Mouse (Mus musculus) limb, embryonic 11.5 days (tissue): ENCODE measurements around the gene Col23a1. TPM values are rescaled to one million over a fixed set of nuclear protein-coding genes. Genes with fewer than 3 reads are reported as not detected.

ENCODE experiments used
- ATAC-seq: fragments of 200-750 bp; cut with Nextera tagmentation; 2 replicates; pipeline ENCODE4 v1.8.0; 2017; ENCODE audit warnings: low read depth; ENCODE audit not compliant: insufficient number of reproducible peaks, low FRiP score, low TSS enrichment
- DNase-seq: peaks from one replicate; pipeline ENCODE4 v3.0.0-alpha.2; 2015; ENCODE audit warnings: low spot score
- H3K27ac ChIP-seq: fragments of 300-500 bp; sonication (generic); replicated peaks from 2 replicates; pipeline ENCODE4 v1.5.1; 2014; ENCODE audit warnings: low read depth, mild to moderate bottlenecking, low read length
- H3K27me3 ChIP-seq: fragments of 300-500 bp; sonication (generic); 2 replicates; pipeline ENCODE4 v1.6.1; 2014; ENCODE audit warnings: mild to moderate bottlenecking, low read length, mixed read lengths; ENCODE audit not compliant: control insufficient read depth, insufficient read depth
- H3K36me3 ChIP-seq: fragments of 300-500 bp; sonication (generic); 2 replicates; pipeline ENCODE4 v1.6.1; 2014; ENCODE audit warnings: mild to moderate bottlenecking, low read length, moderate library complexity, mixed read lengths; ENCODE audit not compliant: control insufficient read depth, insufficient read depth
- H3K4me1 ChIP-seq: fragments of 300-500 bp; sonication (generic); 2 replicates; pipeline ENCODE4 v1.6.1; 2014; ENCODE audit warnings: low read length, mixed read lengths; ENCODE audit not compliant: control insufficient read depth, insufficient read depth
- H3K4me2 ChIP-seq: fragments of 300-500 bp; sonication (generic); 2 replicates; pipeline ENCODE4 v1.6.1; 2014; ENCODE audit warnings: low read depth, mild to moderate bottlenecking, moderate library complexity; ENCODE audit not compliant: severe bottlenecking
- H3K4me3 ChIP-seq: fragments of 300-500 bp; sonication (generic); 2 replicates; pipeline ENCODE4 v1.5.1; 2014; ENCODE audit warnings: low read depth, low read length
- H3K9ac ChIP-seq: fragments of 300-500 bp; sonication (generic); 2 replicates; pipeline ENCODE4 v1.6.1; 2014; ENCODE audit warnings: mild to moderate bottlenecking, low read length
- H3K9me3 ChIP-seq: fragments of 300-500 bp; sonication (generic); 2 replicates; pipeline ENCODE4 v1.6.1; 2016; ENCODE audit warnings: low read length; ENCODE audit not compliant: control insufficient read depth
- WGBS: fragments of 180-500 bp; shearing (Covaris S2); extraction: QIAGEN DNeasy Blood & Tissue Kit; methylation state at CpG from one replicate; pipeline ENCODE4 v1.1.7; 2014; 5-methylcytosine and 5-hydroxymethylcytosine counted together
- polyA plus RNA-seq: library from polyadenylated mRNA; unstranded; fragments of >200 nt; fragmentation: Nextera tagmentation; extraction: Ambion mirVana; gene quantifications from 2 replicates; pipeline ENCODE4 v1.2.1, GENCODE M21; 2014

Col23a1 gene
- polyA plus RNA-seq, 1 experiment from 2014 or later = 21.1 TPM

DNA sequence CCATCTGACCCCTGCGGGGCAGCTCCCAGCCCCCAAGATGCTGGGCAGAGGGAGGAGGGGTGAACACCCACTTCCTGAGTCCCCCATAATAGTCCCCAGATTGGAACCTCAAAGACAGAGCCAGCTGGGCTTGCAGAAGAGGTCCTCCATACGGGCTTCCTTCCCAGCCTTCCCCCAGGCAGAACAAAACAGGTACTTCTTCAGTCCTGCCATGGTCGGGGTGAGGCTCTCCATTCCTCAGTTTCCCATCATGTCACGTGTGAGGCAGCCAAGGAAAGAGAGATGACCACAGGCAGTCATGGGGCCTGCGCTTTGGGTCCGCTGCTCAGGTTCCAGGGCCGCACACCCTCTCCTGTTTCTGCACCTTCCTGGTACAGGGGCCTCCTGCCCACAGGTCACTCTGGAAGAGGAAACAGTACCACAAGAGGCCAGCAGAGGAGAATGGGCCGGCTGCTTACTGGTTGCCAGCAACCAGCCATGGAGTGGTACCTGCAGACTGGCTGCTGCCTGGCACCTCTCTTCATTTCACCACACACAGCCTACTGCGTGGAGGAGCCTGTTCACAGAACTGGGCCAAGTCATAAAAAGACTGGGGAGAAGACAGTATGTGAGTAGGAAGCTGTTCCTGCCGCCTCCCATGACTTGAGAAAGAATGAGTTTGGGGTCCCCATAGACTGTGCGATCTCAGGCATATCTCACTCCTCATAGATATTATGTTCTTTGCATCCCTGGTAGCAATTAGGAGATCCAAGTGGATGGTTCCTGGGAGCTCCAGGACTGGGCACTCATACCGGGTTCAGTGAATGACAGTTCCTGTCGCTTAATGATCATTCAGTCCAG lies 249.4 kb downstream of the Col23a1 start:
- H3K36me3 ChIP-seq = no peaks in the 10 kb centered on the region
- ATAC-seq (no peak), DNase-seq (peak; percentile 59)
- H3K27me3 ChIP-seq = no peaks in the 10 kb centered on the region
- peak overlapping the region; percentile 36; the same call in 1 of the 2 replicates for H3K27ac ChIP-seq
- H3K4me3 ChIP-seq = no peak overlapping the region
- peaks cover 30% of the 10 kb centered on the region for H3K4me1 ChIP-seq
- H3K4me2 ChIP-seq = no peak overlapping the region; the same call in 1 of the 2 replicates
- 45% methylated on average over 13 of the region's 13 CpGs for WGBS
- no peak overlapping the region for H3K9ac ChIP-seq
- H3K9me3 ChIP-seq = no peaks in the 10 kb centered on the region

DNA sequence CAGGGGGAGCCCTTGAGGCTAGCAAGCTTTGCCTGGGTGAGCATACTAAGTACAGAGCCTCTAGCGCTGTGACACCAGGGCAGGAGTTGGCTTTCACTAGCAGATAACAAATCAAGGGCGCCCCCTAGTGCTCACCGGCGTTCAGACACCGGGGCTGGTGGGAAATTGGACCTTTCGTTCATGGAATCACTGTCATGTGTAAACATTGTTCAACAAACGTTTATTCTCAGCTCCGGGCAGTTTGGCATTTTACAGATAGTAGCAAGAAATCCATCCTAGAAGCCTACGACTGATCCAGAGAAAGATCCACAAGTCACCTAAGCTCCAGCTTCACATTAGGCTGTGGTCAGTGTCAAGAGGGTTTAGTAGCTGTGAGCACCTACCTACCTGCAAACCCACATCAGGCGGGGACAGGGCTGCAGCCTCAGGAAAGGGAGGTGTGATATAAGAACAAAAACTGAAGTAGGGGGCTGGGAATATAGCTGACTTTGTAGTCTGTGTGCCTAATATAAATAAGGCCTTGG lies 250.1 kb downstream of the Col23a1 start:
- no peaks in the 10 kb centered on the region for H3K27me3 ChIP-seq
- H3K9me3 ChIP-seq = no peaks in the 10 kb centered on the region
- H3K27ac ChIP-seq = no peak overlapping the region
- no peak overlapping the region for H3K4me2 ChIP-seq
- DNase-seq (peak; percentile 100), ATAC-seq (peak; percentile 41)
- H3K4me3 ChIP-seq = no peak overlapping the region
- H3K4me1 ChIP-seq = peaks cover 30% of the 10 kb centered on the region
- WGBS = 12% methylated on average over 10 of the region's 10 CpGs
- no peaks in the 10 kb centered on the region for H3K36me3 ChIP-seq
- H3K9ac ChIP-seq = no peak overlapping the region

DNA sequence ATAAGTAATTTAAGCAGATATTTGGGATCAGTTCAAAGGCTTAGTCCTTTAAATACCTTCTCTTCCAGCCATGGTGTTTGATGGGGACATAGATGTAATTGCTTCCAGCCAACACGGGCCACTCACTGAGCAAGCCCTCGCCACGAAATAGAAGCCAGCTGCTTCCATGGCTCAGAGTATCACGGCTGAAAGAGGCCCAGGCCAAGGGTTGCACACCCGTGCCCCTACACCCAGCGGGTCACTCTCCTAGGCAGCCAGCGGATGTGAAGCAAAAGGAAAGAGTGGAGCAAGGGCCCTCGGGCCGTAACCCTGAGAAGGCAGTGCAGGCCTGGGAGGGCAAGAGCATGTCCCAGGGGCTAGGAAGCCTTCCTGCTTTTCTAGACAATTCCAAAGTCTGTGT lies 252.7 kb downstream of the Col23a1 start:
- no peak overlapping the region for H3K9ac ChIP-seq
- no peaks in the 10 kb centered on the region for H3K36me3 ChIP-seq
- no peaks in the 10 kb centered on the region; the same call in 1 of the 2 replicates for H3K27me3 ChIP-seq
- no peak for ATAC-seq
- no peaks in the 10 kb centered on the region for H3K9me3 ChIP-seq
- no peak overlapping the region for H3K4me2 ChIP-seq
- H3K27ac ChIP-seq = peak overlapping the region; percentile 84
- H3K4me1 ChIP-seq = peaks cover 36% of the 10 kb centered on the region
- H3K4me3 ChIP-seq = no peak overlapping the region
- 10% methylated on average over 9 of the region's 9 CpGs for WGBS
- peak; percentile 73 for DNase-seq

DNA sequence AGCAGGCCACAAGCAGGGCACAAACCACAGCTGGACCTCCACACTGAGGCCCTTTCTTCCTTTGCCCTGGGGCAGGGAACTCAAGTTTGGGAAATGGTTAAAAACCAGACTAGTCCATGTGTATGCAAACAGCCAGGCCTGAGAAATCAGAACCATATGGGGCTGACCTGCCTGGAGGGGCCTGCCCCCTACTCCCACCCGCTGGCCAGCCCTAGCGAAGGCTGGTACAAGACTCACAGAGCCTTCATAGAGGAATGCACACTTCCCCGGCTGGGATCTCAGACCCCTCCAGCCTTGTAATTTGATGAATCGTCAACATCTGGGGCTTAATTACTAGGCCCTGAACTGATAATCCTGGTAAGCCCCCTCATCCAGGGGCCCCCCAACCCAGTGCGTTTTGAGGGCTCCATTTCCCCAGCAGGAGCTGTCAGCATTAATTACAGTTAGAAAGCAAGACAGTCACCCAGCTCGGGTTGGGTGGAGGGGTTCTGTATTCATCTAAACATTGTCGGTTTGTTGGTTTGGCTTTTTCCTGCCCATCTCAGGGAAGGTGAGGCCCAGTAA lies 253.8 kb downstream of the Col23a1 start:
- Histone ChIP-seq H3K9ac (no peak overlapping the region), H3K36me3 (no peaks in the 10 kb centered on the region), H3K4me2 (no peak overlapping the region; the same call in 1 of the 2 replicates), H3K4me3 (no peak overlapping the region), H3K27ac (peak overlapping the region; percentile 84), H3K4me1 (peaks cover 32% of the 10 kb centered on the region), H3K9me3 (no peaks in the 10 kb centered on the region), H3K27me3 (no peaks in the 10 kb centered on the region; the same call in 1 of the 2 replicates)
- 2% methylated on average over 7 of the region's 7 CpGs for WGBS
- ATAC-seq = peak; percentile 68
- DNase-seq = peak; percentile 87

DNA sequence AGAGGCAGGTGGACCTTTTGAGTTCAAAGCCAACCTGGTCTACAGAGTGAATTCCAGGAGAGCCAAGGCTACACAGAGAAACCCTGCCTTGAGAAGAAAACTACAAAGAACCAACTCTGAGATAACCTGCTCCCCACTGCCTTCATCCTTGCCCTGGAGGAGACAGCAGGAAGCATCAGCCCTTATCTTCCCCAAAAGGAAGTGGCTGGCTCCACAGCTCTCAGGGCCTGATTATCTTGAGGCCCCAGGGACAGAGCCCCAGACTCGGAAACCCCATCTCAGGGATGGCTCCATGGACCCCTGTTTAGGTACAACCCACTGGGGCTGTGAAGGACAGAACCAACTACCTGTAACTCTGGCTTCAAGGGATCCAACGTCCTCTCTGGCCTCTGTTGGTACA lies 254.7 kb downstream of the Col23a1 start:
- peaks cover 24% of the 10 kb centered on the region for H3K4me1 ChIP-seq
- no peaks in the 10 kb centered on the region for H3K36me3 ChIP-seq
- no peak overlapping the region for H3K27ac ChIP-seq
- DNase-seq (no peak), ATAC-seq (no peak)
- H3K4me3 ChIP-seq = no peak overlapping the region
- no peaks in the 10 kb centered on the region for H3K9me3 ChIP-seq
- H3K9ac ChIP-seq = no peak overlapping the region
- no peaks in the 10 kb centered on the region; the same call in 1 of the 2 replicates for H3K27me3 ChIP-seq
- H3K4me2 ChIP-seq = no peak overlapping the region
- WGBS = 78% methylated on average over 2 of the region's 2 CpGs

GRCm38 (mm10) chr11:51545811-51546210 lies 256.1 kb downstream of the Col23a1 start:
- 0 out of 2 replicates have a peak overlapping the region, but pooled peaks have one; percentile 2 for H3K27ac ChIP-seq
- ATAC-seq = no peak

DNA sequence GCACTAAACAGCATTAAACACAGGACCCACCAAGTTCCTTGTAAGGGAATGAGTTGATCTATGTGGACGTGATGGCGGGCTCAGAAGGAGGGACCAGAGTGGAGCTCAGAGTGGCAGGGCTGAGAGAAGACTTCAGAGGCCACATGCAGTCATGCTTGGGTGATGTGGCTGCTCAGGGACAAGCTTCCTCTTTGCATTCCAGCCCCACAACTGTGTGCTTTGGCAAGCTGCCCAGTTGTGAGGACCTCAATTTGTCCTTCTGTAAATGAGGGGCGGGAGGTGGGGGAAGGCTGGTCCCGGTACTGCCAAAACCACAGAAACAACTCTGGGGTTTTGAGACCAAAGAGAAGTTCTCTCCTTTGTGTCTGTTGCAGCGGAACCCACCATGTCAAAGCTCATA lies 261.5 kb downstream of the Col23a1 start:
- Histone ChIP-seq H3K4me2 (no peak overlapping the region), H3K36me3 (no peaks in the 10 kb centered on the region), H3K27me3 (no peaks in the 10 kb centered on the region; the same call in 1 of the 2 replicates), H3K27ac (no peak overlapping the region), H3K9ac (no peak overlapping the region), H3K4me1 (no peaks in the 10 kb centered on the region; the same call in 1 of the 2 replicates), H3K4me3 (no peak overlapping the region), H3K9me3 (no peaks in the 10 kb centered on the region)
- no peak for ATAC-seq
- 84% methylated on average over 5 of the region's 5 CpGs for WGBS
- no peak for DNase-seq

More at GRCm38 (mm10) chr11:51545811-51546210, 256.1 kb downstream of the Col23a1 start:
- Histone ChIP-seq H3K9ac (no peak overlapping the region), H3K4me1 (peaks cover 23% of the 10 kb centered on the region), H3K4me3 (no peak overlapping the region), H3K27me3 (no peaks in the 10 kb centered on the region; the same call in 1 of the 2 replicates), H3K36me3 (no peaks in the 10 kb centered on the region), H3K9me3 (no peaks in the 10 kb centered on the region), H3K4me2 (no peak overlapping the region)
- peak; percentile 49 for DNase-seq
- WGBS = 26% methylated on average over 4 of the region's 4 CpGs

GRCm38 (mm10) chr11:51552091-51552490 lies 262.4 kb downstream of the Col23a1 start:
- ATAC-seq (no peak), DNase-seq (no peak)
- H3K27me3 ChIP-seq = no peaks in the 10 kb centered on the region
- no peak overlapping the region for H3K27ac ChIP-seq
- no peak overlapping the region for H3K4me3 ChIP-seq
- WGBS = 77% methylated on average over 3 of the region's 3 CpGs
- H3K4me2 ChIP-seq = no peak overlapping the region
- no peaks in the 10 kb centered on the region for H3K36me3 ChIP-seq
- H3K9ac ChIP-seq = no peak overlapping the region
- H3K9me3 ChIP-seq = no peaks in the 10 kb centered on the region
- no peaks in the 10 kb centered on the region; the same call in 1 of the 2 replicates for H3K4me1 ChIP-seq
